Mouse (Mus musculus) induced T-regulatory cell, adult 2 months (primary cell): ENCODE measurements around the gene Nat9.

Source experiments
- DNase-seq: peaks from one replicate; pipeline ENCODE4 v3.0.0-alpha.2; 2012; ENCODE audit warnings: low read depth

The Nat9 gene

DNA sequence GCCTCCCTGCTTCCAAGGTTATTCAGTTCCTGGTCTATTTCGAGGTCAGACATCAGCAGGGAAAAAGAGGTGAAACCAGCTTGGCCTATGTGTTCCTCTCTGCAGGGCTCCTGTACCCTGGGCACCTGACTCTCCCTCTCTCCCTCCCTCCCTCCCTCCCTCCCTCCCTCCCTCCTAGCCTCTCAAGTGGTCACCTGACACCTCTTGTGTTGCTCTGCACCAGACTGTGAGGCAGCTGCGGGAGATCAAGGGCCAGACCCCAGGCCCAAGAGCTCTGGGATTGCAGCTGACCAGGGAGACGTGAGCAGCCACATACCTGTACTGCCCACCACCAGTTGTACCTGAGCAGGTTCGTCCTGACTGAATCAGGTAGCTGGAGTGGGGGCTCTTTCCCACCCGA lies 27.5 kb upstream of the Nat9 start:
- DNase-seq = no peak

DNA sequence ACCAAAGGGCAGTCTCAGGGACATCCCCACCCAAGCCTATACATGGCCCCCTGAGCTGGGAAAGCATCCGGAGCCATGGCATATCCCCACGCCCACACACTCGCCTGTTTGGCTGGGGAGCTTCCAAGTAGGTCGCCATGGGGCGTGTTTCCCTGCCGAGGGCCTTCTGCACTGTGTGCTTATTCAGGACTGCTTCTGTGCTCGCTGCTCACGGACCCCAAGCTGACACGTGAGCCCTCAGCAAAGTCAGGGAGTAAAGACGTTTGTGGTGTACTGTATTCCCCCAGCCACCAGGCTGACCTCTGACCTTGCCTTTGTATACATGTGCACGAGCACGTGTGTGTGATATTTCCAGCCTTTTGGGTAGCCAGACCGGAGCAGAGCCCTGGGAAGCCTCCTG lies 24.5 kb upstream of the Nat9 start:
- DNase-seq = no peak

DNA sequence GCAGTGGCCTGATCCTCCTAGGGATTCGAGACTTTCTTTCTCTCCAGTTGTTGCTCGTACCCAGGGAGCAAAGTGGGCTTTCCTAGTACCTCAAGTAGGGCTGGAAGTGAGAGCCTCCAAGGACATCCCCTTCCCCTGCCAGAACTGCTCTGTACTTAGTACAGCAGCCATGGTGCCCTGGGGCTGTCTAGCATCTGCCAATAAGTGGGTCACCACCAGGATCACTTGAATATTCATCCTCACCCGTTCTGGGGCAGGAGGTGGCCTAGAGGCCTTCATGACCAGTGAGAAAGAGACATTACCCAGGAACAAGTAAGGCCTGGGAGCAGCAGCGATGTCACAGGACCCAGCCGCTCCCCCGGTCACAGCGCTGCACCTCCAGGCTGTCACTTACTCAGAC lies 22.3 kb upstream of the Nat9 start:
- DNase-seq = no peak

DNA sequence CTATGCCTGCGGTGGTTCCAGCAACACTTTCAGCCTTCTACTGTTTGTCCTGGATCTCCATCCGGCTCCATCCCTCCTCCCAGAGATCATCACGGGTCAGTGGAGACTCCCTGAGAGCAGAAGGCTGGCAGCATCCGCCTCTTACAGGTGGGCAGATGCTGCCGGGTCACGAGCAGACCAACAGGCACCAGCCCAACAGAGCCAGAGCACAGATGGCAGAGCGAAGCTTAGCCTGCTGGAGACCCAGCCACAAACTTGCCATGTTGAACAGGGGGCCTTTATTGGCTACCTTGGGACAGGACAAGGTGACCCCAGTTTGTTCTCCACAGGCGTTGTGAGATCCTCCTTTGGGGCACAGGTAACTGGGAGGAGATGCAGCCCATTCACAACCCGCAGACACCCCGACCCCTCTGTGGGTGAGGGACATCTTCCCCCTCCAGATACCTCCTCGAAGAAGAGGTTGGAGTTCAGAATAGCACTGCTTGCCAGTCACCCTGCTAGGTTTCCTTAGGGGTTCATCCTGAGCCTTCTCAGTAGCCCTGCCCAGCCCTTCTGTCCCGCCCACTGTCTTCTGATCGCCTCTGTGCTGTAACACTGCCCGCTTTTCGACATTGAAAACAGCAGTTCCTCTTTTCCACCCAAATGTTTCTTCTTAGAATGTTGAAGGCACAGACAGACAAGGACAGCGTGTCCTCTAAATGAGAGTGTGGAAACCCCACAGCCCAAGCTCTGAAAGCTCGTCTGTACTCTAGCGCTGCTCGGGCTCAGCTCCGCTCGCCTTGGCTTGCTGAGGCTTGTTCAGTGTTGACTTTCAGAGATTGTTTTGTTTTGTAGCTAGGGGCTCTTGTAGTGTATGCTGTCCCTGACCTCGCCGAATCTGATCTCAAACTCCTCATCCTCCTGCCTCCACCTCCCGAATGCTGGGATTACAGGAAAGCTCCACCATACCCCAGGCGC lies 21.4 kb upstream of the Nat9 start:
- DNase-seq = no peak

DNA sequence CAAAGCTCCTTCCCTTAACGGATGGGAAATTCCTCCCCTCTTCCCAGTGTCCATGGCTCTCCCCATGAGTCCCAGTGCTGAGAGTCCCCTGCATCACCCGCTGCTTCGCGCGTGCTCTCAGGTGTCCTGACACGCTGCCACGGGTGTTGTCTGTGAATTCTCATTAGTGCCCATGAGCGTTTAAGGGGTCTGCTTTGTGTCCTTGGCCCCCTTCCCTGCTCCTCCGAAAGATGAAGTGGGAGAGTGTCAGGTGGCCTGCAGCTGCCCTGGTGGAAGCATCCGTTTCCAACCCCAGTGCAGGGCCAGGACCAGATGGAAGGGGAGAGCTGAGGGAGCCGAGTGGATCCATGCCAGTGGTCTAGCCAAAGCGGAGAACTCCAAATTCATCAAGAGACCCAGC lies 20.5 kb upstream of the Nat9 start:
- no peak for DNase-seq

DNA sequence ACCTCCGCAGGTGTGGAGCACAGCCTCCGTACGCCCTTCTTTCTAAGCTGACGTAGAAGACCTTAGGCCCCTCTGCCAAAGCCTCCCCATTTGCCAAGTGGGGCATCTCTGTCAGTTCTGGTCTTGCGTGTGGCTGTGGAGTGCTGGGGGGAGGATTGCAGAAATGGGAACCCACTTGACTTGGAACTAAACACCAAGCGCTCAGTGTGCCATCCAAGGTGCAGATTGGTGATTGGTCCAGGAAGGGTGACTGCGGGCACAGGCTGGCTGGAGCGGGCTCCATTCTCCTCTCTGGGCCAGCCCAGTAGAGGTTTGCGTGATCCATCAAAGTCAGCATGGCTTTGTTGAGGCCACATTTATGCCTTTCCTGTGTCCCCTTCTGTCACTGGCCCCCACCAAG lies 15.1 kb upstream of the Nat9 start:
- DNase-seq = no peak

DNA sequence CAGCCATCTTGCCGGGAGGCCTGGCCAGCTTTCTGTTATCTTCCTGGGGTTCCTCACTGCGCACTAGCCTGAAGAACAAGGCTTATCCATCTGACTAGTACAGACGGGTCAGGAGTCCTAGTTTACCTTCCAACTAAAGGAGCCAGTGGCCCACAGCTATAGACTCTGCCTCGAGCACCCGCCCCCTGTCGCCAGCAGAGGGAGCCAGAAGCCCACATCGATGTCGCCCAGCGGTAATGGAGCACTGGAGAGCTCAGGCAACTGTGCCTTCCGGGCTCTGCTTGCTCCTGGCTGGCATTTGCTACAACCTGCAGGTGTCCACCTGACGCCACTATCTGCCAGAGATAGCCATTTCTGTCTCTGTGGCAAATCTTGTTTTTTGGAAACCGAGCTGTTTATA lies 14.7 kb upstream of the Nat9 start:
- DNase-seq = peak; percentile 88

DNA sequence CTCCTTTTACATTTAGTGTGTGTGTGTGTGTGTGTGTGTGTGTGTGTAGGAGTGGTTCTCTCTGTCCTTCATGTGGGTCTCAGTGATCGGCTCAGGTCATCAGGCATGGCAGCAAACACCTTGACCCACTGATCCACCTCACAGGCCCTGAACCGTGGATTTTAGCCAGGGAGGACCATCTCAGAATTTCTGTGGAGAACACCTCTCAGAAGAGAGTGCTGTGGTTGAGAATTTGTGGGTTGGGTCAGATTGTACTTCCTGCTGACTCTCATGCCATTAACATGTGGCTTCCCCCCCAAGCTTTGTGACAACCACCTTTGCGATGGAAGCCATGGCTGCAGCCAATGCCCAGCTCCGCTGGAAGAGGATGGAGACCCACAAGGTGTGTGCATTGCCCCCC lies 12.9 kb upstream of the Nat9 start:
- no peak for DNase-seq

DNA sequence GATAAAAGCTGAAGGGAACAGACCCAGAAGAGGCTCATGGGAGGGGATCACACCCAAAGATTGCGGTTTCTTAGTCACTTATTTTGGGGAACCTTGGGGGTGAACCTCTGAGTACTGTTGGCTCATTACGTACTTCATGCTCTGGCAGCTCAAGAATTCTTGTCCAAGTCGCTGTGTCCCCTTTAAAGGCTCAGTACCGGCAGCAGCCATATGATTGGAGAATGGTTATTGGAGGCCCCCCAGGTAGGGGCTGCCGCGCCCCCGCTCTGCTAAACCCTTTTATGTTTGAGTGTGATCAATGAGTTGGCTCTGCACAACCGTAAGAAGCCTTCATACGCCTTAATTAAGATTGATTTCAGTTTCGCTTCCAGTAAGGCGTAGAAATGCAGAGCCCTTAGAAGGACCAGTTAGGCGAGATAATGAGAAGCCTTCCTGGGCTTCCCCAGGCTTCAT lies 11.3 kb upstream of the Nat9 start:
- DNase-seq = peak; percentile 90

DNA sequence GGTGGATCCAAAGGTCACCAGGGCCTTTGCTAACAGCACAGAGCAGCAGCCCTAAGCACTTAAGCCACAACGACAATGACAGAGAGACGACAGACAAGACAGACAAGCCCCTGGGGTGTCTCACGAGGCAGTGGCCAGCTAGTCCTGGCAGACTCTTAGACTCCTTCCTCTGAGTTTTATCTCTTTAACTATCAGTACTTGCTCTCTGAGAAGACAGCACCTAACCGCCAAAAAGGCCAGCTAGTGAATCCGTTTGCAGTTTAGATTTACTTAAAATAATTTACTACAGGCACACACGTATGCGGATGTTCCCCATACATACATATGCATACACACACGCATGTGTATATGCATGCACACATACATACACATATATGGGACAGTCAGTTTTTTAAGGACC lies 9.9 kb upstream of the Nat9 start:
- no peak for DNase-seq

DNA sequence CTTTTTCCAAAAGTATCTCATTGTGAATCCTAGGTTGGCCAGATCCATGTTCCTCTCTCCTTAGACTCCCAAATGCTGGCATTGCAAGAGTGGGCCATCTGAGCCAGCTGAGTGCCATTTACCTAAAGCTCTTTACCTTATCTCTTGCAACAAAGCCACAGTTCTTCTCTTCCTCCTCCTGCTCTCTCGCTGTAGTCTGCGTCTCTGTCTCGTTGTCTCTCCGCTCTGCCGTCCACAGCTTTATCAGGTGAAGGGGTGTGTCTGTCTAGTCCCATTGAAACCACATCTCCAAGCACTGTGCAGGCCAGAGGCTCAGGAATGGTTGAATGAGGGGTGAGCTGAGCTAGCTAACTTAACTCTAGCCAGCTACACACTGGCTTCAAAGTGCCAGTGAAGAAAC lies 8.3 kb upstream of the Nat9 start:
- DNase-seq = no peak

DNA sequence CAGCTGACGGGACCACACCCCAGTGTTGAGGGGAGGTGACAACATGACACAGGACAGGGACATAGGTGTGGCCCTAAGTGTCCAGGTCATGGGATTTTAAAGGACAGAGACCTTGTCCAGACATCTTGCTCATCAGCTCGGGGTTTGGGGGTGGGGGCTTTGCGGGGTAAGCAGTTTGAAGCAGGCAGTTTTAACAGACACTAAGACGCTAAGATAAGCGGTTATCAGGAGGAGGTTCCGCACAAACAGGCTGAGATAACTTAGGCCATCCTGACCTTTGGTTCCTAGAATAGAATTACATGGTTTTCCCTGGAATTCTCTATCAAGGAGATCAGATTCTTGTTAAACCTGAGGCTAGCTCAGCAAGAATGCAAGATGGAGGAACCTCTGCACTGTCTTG lies 7.0 kb upstream of the Nat9 start:
- no peak for DNase-seq

DNA sequence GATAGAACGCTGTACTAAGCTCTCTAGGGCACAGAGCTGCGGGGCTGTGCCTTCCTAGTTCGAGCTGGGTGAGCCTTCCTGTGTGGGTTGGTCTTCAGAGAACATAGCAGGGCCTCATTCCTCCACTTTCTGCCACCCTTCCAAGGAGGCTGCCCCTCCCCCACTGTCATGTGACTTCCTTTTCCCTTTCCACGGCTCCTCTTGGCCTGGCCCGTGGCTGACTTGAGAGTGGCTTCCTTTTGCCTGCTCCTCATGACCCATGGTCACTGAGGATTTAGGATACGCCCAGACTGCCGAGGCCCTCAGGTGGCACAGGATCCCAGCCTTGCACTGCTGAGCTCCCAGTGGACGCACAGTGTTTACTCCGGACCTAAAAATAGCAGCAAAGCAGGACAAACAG lies 4.5 kb upstream of the Nat9 start:
- DNase-seq = peak; percentile 53

DNA sequence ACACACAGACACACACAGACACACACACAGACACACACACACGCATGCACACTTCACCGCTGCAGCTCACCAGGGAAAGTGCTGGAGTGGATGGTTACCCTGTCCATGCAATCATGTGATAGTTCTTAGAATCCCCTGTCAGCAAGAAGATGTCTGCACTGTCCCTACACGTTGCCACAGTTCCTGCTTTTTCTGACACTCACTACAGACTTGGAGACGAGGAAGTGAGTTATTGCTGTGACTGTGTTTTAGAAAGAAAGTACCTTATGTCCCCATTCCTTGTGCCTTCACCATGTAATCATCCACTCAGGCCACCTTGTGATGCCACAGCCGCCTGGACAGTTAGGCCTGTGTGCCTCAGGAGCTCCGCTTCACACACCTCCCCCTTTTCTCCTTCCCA lies 1.6 kb upstream of the Nat9 start:
- DNase-seq = no peak

DNA sequence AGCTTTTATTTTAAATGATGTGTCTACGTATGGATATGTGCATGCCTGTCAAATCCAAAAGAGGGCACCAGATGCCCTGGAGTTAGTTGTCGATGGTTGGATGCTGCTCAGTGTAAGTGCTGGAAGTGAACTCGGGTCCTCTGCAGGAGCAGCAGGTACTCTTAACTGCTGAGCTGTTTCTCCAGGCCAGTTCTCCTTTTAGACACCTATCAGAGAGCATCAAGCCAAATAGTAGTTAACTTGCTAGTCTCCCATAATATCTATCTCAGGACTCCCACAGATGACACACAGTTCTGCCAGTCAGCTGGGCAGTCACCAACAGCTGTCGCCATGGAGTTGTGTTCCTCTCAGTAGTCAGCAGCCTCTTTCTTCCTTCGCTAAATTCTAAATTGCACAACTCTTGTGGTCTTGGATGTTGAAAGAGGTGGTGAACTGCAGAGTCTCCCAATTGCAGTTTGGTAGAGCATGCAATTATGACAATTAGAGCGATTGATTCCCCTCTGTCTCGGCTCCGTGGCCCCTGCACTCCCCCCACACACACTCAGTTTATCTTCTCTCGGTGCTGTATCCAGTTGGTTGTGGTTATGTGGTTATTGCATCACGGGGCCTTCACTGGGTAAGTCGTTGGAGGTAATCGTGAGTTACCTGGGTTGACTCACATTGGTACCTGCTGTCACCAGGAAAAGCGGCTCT lies 1.0 kb upstream of the Nat9 start:
- DNase-seq = peak; percentile 41

DNA sequence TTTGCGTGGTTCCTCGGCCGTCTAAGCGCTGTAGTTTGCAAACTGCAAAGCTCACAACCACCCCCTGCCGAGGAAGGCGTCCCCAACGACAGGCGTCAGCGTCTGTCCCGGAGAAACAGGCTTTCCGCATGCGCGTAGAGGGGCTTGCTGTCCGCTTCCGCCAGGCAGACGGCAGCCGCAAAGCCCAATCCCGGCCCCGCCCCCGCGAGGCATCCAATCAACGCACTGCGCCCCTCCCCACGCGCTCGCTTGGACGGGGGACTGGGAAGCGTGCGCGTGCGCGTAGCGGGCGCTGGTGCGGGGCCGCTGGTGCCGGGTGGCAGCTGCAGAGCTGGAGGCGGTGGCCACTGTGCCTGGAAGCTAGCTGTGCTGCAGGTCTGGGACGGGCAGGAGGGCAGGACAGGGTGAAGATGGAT lies 427 bp downstream of the Nat9 start, which contains the start of gene Tmem104:
TSS of gene Tmem104 (plus strand) at position 264 of the 416 bp plus-strand sequence.
- peak; percentile 99 for DNase-seq

DNA sequence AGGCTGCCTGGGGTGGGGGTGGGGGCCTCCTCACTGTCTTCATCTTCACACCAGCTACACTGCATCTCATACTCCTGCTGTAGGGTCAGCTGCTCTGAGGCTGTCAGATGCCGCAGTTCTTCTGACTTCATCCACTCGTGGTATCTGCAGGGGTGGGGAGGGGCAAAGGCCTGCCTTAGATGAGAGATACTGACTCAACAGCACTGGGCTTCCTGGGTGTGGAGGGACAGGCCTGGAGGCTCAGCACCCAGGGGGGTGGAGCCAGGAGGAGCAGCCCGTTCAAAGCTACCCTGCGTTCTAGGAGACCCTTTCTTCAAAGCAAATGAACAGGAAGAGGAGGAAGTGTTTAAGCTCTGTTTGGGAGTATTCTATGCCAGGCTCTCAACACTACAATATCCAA lies 2.7 kb downstream of the Nat9 start:
- peak; percentile 73 for DNase-seq

DNA sequence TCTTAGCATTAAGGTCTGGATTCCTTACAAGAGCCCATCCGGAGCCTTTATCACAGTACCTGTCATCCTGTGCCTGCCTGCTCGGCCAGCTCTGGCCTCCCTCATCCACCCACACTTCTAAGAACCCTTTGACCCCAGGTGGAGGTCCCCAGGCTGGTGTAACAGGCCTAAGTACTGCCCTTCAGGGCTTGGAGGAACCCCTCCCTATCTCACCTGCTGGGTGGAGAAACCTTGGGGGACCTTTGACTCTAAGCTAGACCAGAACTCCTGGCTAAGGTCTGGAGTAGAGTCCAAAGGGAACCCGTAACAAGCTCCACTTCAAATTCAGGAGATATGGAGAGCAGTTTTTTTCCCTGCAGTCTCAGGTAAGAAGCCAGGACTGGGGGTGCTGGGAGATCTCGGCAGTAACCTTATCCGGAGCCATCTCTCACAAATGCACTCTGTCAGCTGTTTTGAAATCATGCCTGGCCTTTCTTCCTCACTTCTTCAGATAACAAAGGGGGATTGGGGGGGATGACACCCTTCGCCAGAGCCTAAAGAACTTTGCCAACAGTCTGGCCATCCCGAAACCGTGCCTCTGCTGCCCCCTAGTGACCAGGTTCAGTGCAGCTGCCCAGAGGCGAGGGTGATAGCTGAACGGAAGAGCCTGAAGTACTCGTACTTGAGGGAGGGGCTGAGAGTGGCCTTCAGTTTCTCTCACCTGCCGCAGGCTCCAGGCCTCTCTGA lies 5.6 kb downstream of the Nat9 start:
- DNase-seq = peak; percentile 92

DNA sequence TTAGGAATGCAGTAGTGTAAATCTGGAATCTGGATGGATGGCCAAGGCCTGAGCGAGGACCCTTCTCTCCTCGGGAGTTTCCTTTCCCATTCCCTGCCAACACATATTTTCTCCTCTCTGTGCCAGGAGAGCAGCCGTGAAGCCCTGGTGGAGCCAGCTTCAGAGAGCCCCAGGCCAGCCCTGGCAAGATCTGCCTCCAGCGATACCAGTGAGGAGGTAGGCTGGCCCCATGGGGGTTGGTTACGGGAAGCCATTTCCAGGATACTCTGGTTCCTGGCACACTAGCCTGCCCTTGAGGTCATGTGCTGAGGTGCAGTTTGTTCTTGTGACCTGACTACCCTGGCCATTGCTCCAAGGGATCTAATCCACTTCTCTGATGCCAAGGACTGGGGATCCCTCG lies 7.8 kb downstream of the Nat9 start:
- DNase-seq = no peak

DNA sequence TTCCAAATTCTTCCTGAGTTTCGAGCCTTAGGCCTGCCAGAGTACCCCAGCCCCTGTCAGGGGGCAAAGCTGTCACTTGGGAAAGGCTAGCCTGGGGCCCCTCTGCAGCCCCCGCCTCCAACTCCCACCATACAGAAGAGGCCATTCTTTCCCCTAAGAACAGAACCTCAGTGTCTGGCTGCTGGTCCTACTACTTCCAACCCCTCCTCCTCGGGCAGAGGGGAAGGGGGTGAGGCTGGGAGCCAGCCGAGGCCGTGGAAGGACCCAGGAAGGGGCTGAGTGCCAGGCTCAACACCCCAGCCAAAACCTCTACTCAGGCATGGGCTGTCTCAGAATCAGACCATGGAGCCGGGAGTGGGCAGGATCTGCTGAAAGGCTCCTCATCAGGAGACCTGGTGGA lies 8.5 kb downstream of the Nat9 start:
- DNase-seq = no peak

DNA sequence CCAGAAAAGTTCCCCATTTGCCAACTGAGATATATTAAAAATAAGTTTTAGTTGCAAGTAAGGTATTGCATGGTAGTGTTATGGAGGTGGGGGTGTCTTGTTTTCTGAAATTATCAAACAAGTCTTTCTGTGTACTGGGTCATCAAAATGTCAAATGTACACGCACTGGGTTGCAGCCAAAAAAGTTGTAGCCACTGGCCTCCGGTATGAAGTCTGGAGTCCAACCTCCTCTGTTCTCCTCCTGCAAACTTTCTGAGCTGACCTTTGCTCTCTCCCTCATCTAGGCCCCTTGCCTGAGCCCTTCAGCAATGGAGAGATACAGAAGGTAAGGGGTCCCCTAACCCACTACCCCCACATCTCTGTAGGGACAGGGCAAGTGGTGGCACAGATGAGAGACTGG lies 8.9 kb downstream of the Nat9 start:
- no peak for DNase-seq

DNA sequence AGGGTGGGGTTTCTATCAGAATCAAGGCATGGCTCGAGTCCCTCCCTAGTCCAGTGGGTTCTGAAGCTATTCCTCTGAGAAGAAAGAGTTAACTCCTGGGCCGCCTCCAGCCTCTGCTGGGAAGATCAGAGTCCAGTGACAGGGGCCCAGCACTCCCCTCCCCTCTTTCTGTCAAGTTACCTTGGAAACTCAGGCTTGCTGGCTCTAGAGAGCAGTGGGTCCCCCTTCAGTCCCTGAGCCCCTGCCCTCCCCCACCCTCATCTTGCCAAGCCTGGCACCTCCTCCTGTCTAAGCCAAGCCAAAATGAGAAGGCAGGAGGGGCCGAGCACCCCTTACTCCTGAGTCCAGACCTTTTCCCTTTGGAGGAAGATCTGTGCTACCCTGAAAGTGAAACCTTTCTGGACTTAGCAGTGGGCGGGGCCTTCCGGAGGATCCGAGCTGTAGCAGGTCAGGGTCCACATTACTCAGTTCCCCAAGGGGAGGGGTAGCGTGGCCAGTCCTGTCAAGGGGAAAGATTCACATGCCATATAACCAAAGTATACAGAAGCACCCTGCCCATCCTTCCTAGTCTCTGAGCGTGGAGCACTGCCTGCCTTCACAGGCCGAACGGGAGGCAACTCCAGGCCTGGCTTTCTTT lies 10.0 kb downstream of the Nat9 start:
- DNase-seq = no peak
